Mouse (Mus musculus): ENCODE results near the gene Chchd5.
A peak's percentile ranks its signal among the peaks of the same experiment; 100 is the strongest.

Chchd5 gene

DNA sequence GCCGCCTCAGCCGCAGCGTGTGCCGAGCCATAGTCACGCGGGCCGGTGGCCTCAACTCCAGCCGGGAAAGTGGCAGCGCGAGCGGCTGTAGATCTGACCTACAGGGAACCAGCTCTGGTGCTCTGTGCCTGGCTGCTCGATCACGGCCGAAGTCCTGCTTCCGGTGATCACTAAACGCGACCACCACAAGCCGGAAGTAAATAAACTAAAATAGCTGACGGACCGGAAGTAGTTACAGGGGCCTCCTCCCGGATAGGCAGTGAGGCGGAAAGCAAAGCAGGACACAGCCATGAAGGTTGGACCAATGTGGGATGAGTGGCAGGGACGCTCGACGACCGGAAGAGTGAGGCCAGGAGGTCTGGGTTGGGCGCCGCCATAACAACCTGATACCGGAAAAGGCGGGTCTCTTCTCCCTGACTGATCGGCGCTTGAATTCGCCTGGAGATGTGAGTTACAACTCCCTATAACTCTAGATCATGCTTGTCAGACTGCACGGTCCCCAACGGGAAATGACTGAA lies at the start of gene Chchd5:
TSS of gene Chchd5 (plus strand) at position 289 of the 518 bp plus-strand sequence.
- DNase-seq (ENCODE audit: low read depth), result peak; percentile 92

DNA sequence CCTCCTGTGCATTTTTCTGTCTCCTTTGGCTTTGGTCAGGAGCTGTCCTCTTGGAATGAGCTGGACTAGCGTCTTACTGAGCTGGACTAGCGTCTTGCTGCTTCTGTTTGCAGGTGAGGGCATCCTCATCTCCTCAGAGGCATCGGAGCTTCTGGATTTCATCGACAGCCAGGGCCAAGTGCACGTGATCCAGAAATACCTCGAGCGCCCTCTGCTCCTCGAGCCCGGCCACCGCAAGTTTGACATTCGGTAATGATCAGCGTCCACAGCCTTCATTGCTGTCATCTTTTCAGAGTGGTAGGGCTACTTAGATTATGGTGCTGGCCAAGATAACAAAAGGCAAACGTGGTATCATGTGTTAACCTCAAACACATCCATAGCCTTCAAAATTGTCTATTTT lies 48.4 kb upstream of the Chchd5 start:
- no peak for DNase-seq (ENCODE audit: low read depth)

DNA sequence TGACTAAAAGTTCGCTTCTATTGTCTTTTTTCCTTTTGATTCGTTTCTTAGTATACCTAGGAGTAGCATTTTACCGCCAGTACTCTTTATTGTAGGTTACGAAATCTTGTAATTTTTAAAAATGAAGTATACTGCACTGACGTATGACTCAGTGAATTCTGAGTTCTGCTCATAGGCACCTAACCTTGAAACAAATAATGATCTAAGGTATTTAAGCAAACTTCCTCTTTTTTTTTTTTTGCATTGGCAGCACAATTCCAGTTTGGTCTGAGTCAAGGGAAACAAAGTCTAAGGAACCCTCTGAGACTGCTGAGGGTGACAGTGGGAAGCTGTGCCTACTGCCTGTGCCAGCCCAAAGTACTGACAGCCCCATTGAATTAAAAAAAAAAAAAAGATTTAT lies 46.0 kb upstream of the Chchd5 start:
- DNase-seq (ENCODE audit: low read depth), result no peak

DNA sequence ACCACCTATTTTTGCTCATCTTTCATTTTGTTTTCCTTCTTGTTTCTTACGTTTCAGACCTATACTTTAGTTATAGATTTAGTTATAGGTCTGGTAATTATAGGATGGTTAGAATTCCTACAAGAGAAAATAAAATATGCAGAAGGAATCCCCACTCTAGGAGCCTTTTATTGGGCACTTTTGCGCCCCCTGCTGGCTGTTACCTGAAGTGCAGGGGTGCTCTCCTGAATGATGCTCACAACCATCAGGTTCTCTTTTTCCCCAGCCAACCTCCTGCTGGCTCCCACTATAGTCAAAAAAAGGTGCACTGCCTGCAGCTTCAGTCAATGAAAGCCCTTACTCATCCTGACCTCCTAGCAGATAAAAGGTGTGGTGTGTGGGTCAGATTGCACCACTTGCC lies 44.5 kb upstream of the Chchd5 start:
- DNase-seq (ENCODE audit: low read depth), result no peak

DNA sequence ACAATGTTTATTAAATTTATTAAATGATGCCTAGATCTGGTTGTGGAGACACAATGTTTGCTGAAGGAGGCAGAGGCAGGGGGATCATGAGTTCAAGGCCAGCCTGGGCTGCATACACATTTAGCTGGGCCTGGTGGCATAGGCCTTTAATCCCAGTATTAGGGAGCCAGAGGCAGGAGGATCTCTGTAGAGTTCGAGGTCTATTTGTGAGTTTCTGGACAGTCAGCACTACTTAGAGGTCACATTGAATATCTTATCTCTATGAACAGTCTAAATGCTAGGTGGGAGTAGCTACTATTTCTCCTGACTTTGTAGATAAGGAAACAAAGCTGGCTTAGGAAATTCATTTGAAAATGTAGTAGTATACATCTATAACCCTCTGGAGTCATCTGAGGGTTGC lies 42.0 kb upstream of the Chchd5 start:
- no peak for DNase-seq (ENCODE audit: low read depth)

DNA sequence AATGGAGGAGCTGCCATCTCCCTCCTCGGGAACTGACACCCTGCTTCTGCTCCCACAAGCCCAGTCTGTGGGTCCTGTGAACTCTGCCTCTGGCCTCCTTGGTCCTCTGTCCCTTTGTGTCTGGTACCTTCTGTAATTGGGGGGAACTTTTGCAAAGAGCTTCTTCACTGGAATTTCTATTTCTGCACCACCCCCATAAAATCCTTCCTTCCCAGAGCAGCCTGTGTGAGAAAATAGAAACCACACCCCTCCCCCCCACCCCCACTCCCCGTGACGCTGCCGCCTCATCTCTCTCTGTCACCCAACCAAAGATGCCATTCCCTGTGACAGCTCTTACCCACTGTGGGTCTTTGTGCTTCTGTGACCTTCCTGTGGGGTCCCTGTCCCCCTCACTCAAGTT lies 39.1 kb upstream of the Chchd5 start:
- no peak for DNase-seq (ENCODE audit: low read depth)

DNA sequence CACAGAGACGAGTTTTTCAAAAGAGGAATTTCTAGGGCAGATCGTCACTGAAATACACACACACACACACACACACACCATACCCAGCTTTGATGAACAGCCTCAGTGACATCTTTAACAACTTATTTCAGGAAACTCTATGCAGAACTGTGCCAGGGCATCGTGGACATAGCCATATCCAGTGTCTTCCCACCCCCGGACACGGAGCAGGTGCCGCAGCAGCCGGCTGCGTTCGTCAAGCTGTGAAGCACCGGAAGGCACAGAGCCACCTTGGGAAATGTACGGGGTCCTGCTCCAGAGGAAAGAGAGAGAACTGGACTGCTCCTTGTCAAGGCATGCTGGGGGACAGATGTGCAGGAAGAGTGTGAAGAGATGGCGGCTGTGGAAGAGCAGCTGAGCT lies 36.7 kb upstream of the Chchd5 start:
- DNase-seq (ENCODE audit: low read depth), result no peak

DNA sequence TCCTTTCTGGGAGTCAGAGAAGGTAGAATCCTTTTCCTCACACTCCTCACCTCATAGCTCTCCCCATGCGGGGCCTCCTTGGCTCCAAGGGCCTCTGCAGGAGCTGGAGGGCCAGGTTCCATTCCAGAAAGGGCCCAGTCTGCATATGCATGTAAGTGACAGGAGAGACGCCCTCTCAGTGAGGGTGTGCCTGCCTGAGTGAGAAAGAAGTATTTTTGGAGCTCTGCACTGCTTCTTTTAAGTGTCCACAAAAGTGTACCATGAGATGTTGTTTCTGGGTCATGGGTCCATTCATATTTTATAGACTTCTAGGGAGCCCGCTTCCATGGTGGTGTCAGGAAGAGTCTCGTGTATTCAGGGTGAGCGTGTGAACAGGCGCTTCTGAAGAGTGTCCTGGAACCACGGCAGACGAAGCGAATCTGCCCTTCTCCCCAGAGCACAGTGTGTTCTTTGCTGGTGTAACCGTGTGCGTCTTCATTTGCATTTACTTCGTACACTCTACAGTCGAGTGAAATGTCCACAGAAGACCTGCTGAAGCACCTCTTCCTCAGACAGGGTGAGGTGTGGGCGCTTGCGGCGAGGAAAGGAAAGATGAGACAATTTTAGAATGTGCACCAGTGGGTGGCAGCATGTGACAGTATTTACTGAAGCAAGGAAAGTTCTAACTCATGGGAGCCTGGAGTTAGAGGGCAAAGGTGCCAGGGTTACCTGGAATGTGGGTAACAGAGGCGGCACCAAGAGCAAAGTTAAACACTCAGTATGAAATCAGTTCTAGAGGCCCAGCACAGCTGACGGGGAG lies 35.4 kb upstream of the Chchd5 start:
- no peak for DNase-seq (ENCODE audit: low read depth)

DNA sequence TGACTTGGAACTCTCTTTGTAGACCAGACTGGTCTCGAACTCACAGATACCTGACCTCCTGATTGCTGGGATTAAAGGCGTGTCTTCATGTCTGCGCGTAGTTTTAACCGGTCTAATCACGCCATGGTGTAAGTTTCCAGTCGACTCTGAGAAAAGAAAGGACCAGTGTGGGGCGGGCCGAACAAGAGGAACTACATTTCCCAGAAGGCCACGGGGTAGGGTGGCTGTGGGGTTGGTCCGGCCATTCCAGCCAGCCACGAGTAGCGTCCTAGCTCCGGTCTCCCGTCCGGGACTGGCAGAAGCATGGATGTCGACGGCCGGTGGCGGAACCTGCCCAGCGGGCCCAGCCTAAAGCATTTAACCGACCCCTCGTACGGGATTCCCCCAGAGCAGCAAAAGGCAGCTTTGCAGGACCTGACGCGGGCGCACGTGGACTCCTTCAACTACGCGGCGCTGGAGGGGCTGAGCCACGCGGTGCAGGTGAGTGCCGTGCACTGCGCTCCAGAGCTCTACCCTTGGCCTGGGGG lies 28.7 kb upstream of the Chchd5 start, which contains the start of gene Polr1b:
TSS of gene Polr1b (plus strand) at position 212 of the 527 bp plus-strand sequence.
- peak; percentile 87 for DNase-seq (ENCODE audit: low read depth)

DNA sequence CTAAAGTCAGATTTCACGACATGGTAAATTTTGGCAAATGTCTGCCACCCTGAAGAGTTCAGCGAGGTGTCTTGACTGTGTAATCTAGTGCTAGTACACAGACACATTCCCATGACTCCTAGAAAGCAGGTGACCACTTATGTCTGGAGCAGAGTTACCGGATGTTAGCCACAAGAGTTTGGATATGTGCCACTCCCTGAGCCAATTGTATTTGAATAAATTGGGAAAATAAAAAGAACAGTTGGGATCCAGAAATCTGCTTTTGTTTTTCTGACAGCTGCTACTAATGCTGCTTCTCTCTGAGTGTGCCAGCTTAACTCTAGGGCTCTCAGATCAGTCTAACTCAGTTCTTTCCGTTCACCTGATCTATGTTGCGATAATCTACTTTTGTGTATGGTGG lies 16.6 kb upstream of the Chchd5 start:
- DNase-seq (ENCODE audit: low read depth), result no peak

DNA sequence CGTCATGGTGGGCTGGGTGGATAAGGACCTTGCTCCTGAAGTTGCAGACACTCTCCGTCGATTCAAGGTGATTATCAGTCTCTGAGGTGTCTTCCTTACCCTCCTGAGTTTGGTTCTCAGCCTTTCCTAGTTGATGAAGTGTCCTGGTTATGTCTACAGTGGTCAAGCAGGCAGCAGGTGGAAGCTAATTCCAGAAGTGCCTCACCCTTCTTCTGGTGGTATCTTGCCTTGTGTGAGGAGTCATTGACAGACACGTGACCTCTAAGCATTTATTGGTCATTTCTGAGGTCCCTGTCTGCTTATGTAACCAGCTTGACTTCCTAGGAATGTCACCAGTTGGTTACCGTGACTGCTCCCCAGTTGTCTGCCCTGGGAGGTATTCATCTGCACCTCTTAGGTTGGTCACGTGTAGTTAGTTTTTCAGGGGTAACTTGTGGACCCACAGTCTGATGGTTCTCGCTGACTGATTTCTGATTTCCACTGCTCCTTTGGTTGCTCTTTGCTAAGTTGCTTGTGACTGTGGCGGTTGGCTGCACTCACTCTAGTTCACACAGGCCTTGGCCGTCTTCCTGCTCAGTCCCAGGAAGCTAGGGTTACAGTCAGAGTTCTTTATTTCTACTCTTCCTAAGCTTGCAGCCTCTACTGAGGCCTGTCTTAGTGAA lies 13.7 kb upstream of the Chchd5 start:
- no peak for DNase-seq (ENCODE audit: low read depth)

DNA sequence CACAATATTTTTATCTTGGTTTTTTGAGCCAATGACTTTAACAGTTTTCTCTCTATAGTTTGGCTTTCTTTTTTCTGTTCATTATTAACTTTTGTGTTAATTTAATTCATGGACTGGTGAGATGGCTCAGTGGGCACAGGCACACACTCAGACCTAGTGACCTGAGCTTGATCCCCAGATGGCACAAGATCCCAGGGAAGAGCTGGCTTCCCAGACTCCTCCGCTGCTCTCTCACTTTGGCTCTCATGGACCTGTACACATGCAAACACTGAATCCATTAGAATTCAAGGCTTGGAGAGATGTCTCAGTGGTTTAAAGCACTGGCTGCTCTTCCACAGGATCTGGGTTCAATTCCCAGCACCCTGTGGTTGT lies 13.1 kb upstream of the Chchd5 start:
- DNase-seq (ENCODE audit: low read depth), result no peak

DNA sequence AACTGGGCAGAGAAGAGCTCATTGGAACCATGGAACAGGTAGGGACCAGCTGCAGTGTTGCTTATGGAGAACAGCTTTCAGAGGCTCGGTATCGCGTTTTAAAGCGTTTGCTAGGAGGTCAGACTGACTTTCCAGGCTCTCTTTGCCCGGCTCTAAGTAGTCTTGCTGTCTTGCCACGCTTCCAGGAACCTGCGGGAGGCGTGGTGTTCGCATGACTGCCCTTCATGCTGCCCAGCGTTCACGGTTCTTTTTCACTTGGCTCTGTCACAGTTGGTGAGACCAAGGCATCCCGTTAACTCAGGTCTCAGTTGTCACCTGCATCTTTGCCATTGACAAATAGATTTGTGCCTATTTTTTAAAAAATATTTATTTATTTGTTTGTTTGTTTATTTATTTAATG lies 11.4 kb upstream of the Chchd5 start:
- DNase-seq (ENCODE audit: low read depth), result no peak

DNA sequence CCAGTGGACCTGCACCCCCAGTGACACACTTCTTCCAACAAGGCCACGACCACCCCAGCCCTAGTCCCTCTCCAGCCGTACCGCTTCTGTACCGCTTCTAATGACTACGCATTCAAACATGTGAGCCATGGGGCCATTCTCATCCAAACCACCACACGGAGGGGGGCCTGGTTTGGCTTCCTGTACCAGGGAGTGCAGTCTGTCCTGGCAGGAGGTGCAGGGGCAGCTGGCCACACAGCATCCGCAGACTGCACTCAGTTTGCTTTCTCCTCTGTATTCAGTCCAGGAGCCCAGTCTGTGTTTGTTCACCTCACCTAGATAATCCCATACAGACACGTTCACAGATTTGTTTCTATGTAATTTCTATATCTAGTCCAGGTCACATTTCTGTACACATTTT lies 7.5 kb upstream of the Chchd5 start:
- no peak for DNase-seq (ENCODE audit: low read depth)

DNA sequence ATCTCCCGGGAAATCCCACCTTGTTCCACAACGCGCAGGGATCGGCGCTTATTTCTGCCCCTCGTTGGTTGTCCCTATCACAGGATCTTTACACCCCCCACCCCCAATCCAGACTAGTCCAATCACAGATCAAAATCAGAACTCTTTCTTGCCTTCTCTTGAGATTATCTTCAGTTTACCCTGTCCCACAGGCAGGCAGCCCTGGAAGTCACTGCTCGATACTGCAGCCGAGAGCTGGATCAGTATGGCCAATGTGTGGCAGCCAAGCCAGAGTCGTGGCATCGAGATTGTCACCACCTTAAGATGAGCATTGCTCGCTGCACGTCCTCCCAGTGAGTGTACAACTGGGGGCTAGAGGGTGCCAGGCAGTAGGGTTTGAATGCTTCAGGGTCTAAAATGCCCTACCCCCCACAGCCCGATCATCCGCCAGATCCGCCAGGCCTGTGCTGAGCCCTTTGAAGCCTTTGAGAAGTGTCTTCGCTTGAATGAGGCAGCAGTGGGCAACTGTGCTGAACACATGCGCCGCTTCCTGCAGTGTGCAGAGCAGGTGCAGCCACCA lies 566 bp downstream of the Chchd5 start:
- DNase-seq (ENCODE audit: low read depth), result peak; percentile 22

DNA sequence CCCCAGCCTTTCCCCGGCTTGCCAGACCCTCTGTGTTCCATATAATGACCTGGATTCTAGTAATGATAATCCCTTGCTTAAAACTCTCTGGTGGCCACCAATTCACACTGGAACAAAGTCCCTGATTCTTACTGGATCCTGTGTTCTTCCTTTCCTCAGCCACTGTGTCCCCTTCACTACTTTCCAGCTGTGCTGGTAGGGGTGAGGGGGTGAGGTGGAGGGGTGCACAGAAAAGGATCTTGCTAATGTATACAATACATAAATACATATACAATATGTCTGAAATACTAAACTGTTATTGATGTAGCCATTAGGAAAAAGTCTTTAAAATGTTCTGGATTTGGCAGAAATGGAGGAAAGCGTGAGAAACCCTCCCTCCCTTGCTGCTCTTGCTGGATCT lies 1.3 kb downstream of the Chchd5 start:
- DNase-seq (ENCODE audit: low read depth), result no peak

DNA sequence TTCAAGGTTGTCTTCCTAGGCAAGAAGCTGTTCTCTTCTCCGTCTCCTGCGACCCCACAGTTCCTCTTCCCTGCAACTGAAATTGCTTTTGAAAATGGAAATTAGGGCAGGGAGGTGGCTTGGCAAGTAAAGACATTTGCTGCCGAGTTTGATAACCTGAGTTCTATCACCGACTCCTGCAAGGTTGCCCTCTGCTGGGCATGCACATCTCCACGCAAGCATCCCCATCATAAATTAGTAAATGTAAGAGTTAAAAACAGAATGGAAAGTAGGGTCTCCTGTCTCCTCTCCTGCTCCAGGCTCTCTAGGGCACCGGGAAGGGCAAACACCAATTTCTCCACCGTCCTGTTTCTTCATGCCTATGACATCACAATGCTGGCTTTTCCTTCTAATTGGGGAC lies 2.7 kb downstream of the Chchd5 start:
- no peak for DNase-seq (ENCODE audit: low read depth)

DNA sequence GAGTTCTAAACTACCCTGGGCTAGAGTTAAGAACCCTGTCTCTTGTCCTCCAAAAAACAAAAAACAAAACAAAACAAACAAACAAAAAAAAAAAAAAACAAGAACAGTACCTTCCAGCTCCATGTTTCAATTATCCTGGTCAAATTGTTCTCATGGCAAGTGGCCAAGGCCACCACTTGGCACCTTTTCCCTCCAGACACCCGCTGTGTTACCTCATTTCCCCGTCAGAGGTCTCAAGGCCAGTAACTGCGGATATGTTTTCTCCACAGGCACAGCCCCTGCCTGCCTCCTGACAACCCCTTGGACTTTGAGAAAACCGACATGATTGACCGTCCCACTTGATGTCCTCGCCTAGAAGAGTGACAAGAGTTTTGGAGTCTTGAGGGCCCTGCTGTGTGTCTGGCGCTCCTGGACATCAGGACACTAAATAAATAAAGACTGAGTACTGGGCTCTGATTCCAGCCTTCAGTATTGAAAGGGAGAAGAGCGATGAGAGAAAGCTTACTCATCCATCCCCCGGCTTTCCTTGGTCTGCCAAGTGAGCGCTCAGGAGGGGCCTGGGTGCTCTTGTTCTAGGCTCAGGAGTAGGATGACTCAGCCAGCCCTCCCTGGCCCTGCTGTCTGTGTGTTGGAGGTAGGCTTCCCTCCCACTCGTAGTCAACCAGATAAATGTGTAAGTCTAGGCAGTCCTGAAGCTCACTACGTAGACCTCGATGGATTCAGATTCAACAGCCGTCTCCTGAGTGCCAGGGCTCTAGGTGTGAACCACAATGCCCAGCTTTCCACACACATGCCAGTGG lies 3.7 kb downstream of the Chchd5 start:
- DNase-seq (ENCODE audit: low read depth), result no peak

DNA sequence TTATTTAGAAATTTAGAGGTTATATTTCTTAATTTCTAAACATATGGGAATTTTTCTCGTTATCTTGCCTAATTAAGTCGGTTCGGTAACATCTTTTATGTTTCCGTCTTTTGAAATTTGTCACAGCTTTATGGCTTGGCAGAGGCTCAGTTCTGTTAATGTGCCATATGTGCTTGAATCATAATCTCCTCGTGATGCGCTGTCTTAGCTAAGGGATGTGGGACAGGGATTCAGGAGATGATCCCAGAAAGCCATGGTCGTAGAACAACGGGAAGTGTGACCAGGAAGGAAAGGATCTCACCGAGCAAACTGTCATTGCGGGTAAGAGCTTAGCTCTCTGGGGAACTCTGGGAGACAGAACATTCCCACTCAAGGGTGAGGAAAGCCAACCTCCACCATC lies 10.4 kb downstream of the Chchd5 start:
- no peak for DNase-seq (ENCODE audit: low read depth)

DNA sequence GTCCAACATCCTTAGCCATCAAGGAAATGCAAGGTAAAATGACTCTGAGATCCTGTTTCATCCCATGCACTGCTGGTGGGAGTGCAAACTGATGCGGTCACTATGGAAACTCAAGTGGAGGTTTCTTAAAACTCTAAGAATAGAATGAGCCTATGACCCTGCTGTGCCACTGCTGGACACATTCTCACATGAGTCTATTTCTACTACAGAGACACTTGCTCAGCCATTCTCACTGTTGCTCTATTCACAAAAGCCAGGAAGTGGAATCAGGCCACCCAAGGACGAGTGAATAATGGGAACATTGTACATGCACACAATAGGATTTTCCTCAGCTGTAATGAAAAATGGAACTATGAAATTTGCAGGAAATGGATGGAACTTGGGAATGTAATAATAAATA lies 19.3 kb downstream of the Chchd5 start:
- no peak for DNase-seq (ENCODE audit: low read depth)

DNA sequence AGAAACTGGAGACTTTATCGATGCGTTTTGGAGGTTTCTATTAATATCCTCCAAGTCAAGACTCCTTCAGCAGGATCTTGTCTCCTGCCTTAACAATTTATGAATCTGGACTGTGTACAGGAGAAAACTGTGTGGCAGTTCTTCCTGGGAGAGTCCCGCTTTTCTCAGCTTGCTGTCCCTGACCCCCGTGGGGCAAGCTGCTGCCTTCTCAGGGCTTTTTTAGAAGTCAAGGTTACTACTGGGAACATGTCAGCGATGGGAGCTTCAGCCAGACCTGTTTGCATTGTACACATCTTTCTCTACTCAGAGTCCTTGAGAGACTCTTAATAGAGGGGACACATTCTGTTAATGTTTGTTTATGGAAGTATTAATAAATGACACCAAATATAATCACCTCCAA lies 20.9 kb downstream of the Chchd5 start:
- no peak for DNase-seq (ENCODE audit: low read depth)

DNA sequence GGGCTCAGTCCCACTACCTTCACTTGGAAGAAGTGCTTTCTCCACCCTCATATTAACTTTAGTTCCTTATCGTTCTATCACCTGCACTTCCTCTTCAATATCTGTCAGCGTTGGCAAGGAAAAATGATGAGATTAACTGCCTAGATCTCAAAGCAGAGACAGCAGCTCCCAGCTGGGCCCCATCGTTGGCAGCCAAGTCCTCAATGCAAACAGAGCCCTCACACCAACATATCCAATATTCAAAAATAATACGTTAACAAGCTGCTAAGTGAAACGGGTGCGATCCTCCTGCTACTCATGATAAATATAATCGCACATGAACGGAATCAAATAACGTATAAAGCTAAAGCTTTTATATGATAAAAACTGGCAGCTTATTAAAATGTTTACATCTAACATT lies 21.6 kb downstream of the Chchd5 start:
- no peak for DNase-seq (ENCODE audit: low read depth)

Data from c-Kit-positive CD71-positive TER-119-negative erythroid progenitor cells, embryonic 14.5 days (primary cell).